Mouse (Mus musculus) forebrain, embryonic 12.5 days (tissue): Measurements from ENCODE around the gene Rhoj. TPM values are rescaled to one million over a fixed set of nuclear protein-coding genes. Genes with fewer than 3 reads are reported as not detected.

Source experiments
- polyA plus RNA-seq: library from polyadenylated mRNA; unstranded; fragments of >200 nt; fragmentation: Nextera tagmentation; extraction: Ambion mirVana; gene quantifications from 2 replicates; pipeline ENCODE4 v1.2.1, GENCODE M21; 2016

Rhoj gene
- polyA plus RNA-seq, 1 experiment from 2014 or later, result 17.7 TPM

Other genes starting within 250 kb of the Rhoj start
- gene Kcnh5, start 131.0 kb upstream of the Rhoj start, polyA plus RNA-seq, result 1.2 and 1.5 TPM in 2 replicates
- not detected in 2 replicates for gene Gphb5, start 108.5 kb downstream of the Rhoj start, polyA plus RNA-seq